Mouse (Mus musculus) heart, embryonic 10.5 days (tissue): Measurements from ENCODE around the gene Sorcs2. TPM values are rescaled to one million over a fixed set of nuclear protein-coding genes. Genes with fewer than 3 reads are reported as not detected.

Experiments used
- DNase-seq: peaks from one replicate; pipeline ENCODE4 v3.0.0-alpha.2; 2017; ENCODE audit warnings: low spot score
- H3K27ac ChIP-seq: fragments of 300-500 bp; sonication (generic); 2 replicates; pipeline ENCODE4 v1.5.1; 2016; ENCODE audit warnings: mild to moderate bottlenecking
- H3K27me3 ChIP-seq: fragments of 300-500 bp; sonication (generic); 2 replicates; pipeline ENCODE4 v1.6.1; 2016; ENCODE audit warnings: mild to moderate bottlenecking; ENCODE audit not compliant: poor library complexity, insufficient read depth, severe bottlenecking
- H3K36me3 ChIP-seq: fragments of 300-500 bp; sonication (generic); 2 replicates; pipeline ENCODE4 v1.6.1; 2016; ENCODE audit warnings: mild to moderate bottlenecking, moderate library complexity
- H3K4me1 ChIP-seq: fragments of 300-500 bp; sonication (generic); 2 replicates; pipeline ENCODE4 v1.6.1; 2016; ENCODE audit warnings: mild to moderate bottlenecking
- H3K4me3 ChIP-seq: fragments of 300-500 bp; sonication (generic); 2 replicates; pipeline ENCODE4 v1.5.1; 2016; ENCODE audit warnings: mild to moderate bottlenecking, moderate library complexity
- H3K9me3 ChIP-seq: fragments of 300-500 bp; sonication (generic); 2 replicates; pipeline ENCODE4 v1.6.1; 2016; ENCODE audit warnings: mild to moderate bottlenecking, moderate library complexity
- WGBS: fragments of 180-500 bp; shearing (Covaris S2); methylation state at CpG from one replicate; pipeline ENCODE4 v1.1.7; 2016; 5-methylcytosine and 5-hydroxymethylcytosine counted together
- polyA plus RNA-seq: library from polyadenylated mRNA; unstranded; fragments of >200 nt; fragmentation: Nextera tagmentation; extraction: Ambion mirVana; gene quantifications from 2 replicates; pipeline ENCODE4 v1.2.1, GENCODE M21; 2016

The Sorcs2 gene
- 6.9 and 12.2 TPM in 2 replicates for polyA plus RNA-seq

DNA sequence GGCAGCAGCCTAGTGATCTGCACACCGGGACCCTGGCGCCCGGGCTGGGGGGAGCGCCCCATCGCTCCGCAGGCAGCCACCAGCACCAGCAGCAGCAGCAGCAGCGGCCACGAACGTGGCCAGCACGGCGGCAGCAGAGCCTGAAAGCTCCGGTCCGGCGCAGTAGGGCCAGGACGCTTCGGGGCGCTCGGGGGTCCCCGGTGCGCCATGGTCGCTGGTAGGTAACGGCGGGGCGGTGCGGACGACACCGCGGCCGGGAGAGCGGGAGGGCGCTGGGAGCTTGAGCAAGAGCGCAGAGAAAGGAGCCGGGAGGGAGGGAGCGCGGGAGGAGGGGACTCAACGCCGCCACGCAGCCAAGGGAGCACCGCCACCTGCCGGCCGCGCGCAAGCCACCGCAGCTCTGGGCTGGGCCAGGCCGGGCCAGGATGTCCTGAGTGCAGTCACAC, at the start of gene Sorcs2:
TSS of gene Sorcs2 (minus strand) at position 303 of the 446 bp plus-strand sequence.
- peaks cover 80% of the 10 kb centered on the region for H3K27me3 ChIP-seq
- no peaks in the 10 kb centered on the region for H3K36me3 ChIP-seq
- H3K9me3 ChIP-seq = no peaks in the 10 kb centered on the region
- H3K4me3 ChIP-seq = peak within 1 kb of the TSS; percentile 86
- peak within 1 kb of the TSS; percentile 90 for H3K27ac ChIP-seq
- under 1% methylated on average over 44 of the region's 45 CpGs for WGBS
- peak; percentile 88 for DNase-seq
- H3K4me1 ChIP-seq = peaks cover 43% of the 10 kb centered on the region

DNA sequence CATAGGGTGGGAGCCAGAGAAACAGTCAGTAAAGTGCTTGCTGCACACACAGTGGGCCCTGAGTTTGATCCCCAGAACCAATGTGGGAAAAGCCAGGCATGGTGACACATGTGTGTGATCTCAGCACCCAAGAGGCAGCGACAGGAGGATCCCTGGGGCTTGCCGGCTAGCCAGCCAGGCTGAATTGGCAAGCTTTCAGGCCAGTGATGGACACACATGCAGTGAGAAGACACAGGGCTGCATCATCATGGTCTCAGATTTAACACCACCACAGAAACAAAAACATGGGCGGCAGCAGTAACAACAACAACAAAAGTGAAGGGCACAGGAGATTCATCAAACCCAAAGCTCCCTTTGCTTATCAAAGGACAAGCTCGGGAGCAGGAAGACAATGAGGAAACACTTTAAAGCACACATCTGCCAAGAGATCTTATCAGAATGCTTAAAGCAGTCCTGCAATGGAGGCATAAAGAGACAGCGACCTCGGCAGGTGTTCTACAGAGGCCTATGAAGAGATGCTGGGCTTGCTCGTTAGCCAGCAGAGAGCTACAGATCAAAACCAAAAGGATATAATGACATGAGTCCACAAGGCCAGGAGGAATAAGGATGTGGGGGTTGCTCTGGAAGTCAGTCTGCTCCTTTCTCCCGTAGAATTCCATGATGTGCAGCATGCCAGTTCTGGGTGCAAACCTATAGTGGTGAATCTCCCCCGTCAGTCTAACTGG, 48.4 kb upstream of the Sorcs2 start:
- no peak for DNase-seq
- WGBS = 26% methylated on average over 9 of the region's 9 CpGs
- no peak overlapping the region for H3K4me3 ChIP-seq
- peaks cover 29% of the 10 kb centered on the region for H3K4me1 ChIP-seq
- H3K36me3 ChIP-seq = no peaks in the 10 kb centered on the region
- H3K27ac ChIP-seq = no peak overlapping the region
- no peaks in the 10 kb centered on the region for H3K9me3 ChIP-seq
- peaks cover 46% of the 10 kb centered on the region for H3K27me3 ChIP-seq

DNA sequence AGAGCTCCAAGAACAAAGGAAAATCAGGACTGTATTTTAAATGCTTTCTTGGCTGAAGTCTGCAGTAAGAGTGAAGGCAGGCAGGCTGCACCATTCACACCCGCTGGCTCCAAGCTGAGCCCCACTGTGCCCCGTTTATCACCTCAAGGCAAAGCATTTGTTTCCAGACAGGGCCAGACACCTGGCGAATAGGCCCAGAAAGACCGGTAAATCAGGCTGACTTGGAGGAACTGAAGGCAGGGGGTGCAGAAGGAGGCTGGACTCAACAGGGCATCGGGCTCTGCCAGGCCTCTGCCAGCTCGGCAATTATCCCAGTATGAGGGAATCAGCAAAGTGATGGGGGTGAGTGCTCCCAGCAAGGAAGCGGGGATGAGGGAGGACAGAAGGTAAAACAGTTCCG, 47.1 kb upstream of the Sorcs2 start:
- H3K9me3 ChIP-seq = no peaks in the 10 kb centered on the region
- no peak overlapping the region for H3K4me3 ChIP-seq
- H3K4me1 ChIP-seq = peaks cover 16% of the 10 kb centered on the region
- peaks cover 51% of the 10 kb centered on the region for H3K27me3 ChIP-seq
- H3K27ac ChIP-seq = no peak overlapping the region
- no peak for DNase-seq
- H3K36me3 ChIP-seq = no peaks in the 10 kb centered on the region
- 18% methylated on average over 8 of the region's 8 CpGs for WGBS

DNA sequence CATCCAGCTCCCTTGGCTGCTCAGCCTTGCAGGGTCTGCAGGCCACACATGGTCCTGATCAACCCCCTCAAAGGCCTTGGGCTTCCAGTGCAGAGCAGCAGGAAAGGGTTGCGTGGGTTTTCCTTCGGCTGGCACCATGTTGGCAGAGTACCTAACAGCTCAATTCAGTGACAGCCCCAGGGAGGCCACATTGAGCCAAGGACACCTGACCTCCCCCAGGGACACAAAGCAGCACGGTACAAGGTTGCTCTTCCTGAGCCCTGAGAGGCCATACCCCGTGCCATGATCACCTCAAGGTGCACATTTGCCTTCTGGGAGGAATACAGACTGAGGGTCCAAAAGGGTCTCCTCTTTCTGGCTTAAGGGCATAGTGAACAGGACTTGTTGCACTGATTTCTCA, 46.7 kb upstream of the Sorcs2 start:
- H3K36me3 ChIP-seq = no peaks in the 10 kb centered on the region
- no peak overlapping the region for H3K27ac ChIP-seq
- H3K27me3 ChIP-seq = peaks cover 51% of the 10 kb centered on the region
- H3K4me1 ChIP-seq = peaks cover 12% of the 10 kb centered on the region
- WGBS = 42% methylated on average over 4 of the region's 4 CpGs
- H3K4me3 ChIP-seq = no peak overlapping the region
- no peaks in the 10 kb centered on the region for H3K9me3 ChIP-seq
- DNase-seq = no peak

DNA sequence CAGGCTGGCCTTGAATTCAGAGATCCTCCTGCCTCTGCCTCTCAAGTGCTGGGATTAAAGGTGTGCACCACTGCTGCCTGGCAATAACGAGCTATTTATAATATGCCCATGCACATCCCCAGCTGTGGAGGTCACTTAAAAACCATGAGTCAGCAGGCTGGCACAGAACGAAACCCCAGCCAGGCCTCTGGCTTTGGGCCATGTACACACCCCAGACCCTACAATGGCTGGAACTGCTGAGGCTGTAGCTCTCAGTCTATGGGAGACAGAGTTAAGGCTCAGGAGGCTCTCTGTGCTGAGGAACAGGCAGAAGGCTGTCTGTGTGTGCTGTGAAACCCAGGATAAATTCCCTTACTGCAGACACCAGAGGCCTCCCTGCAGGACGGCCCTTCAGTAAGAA, 42.8 kb upstream of the Sorcs2 start:
- H3K27me3 ChIP-seq = peaks cover 39% of the 10 kb centered on the region
- no peak overlapping the region for H3K4me3 ChIP-seq
- no peak overlapping the region for H3K27ac ChIP-seq
- H3K36me3 ChIP-seq = no peaks in the 10 kb centered on the region
- DNase-seq = no peak
- 0 out of 2 replicates have a peak, but pooled peaks cover 3% of the 10 kb centered on the region for H3K4me1 ChIP-seq
- H3K9me3 ChIP-seq = no peaks in the 10 kb centered on the region
- 72% methylated on average over 3 of the region's 3 CpGs for whole genome bisulfite sequencing

DNA sequence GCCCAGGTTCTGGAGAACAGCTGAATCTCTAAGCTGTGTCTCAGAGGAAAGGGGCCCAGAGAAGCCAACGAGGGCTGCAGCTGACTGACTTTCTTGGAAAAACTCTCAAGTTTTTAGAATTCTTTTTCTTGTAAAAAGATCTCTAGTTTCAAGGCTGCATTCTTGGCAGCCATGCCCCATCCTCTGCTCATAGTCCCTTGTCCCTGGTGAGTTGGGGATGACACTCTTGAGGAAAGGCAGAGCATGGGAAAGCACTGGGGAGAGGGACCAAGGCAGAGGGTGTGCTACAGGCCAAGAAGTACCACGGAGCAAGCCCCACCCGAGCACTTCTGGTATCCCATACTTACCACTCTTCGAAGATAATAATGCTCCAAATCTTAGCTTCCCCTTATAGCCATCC, 38.9 kb upstream of the Sorcs2 start:
- H3K4me3 ChIP-seq = no peak overlapping the region
- peaks cover 19% of the 10 kb centered on the region; the same call in 1 of the 2 replicates for H3K27me3 ChIP-seq
- 0 out of 2 replicates have a peak, but pooled peaks cover 2% of the 10 kb centered on the region for H3K4me1 ChIP-seq
- no peak overlapping the region for H3K27ac ChIP-seq
- no peaks in the 10 kb centered on the region for H3K9me3 ChIP-seq
- DNase-seq = no peak
- WGBS = 65% methylated on average over 4 of the region's 4 CpGs
- no peaks in the 10 kb centered on the region for H3K36me3 ChIP-seq

DNA sequence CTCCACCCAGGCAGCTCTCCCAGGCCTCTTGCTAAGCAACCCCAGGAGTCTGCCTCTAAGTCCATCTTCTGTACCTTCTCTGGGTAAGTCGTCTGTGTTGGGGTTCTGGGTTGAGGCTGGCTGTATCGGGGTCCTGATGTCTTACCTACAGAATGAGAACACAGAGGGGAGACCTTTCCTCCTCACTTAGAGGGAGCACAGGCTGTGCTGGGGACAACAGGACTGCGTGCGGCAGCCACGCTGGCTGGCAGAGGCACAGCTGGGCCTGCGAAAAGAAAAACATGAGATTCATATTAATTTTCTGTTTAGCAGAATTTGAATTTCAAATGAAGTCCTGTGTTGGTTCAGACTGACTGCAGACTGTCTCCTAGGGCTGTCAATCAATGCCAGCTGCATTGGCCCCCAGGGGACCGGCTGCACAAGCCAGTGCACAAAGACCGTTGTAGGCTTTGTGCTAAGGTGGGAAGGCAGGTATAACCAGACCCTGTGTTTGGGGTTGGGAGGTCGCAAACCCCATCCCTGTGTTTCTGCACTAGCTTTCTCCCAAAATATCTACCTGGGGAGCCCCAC, 36.5 kb upstream of the Sorcs2 start:
- Histone ChIP-seq H3K27me3 (peaks cover 10% of the 10 kb centered on the region; the same call in 1 of the 2 replicates), H3K4me3 (no peak overlapping the region), H3K27ac (no peak overlapping the region), H3K4me1 (0 out of 2 replicates have a peak, but pooled peaks cover 2% of the 10 kb centered on the region), H3K36me3 (no peaks in the 10 kb centered on the region), H3K9me3 (no peaks in the 10 kb centered on the region)
- WGBS = 68% methylated on average over 9 of the region's 9 CpGs
- no peak for DNase-seq

DNA sequence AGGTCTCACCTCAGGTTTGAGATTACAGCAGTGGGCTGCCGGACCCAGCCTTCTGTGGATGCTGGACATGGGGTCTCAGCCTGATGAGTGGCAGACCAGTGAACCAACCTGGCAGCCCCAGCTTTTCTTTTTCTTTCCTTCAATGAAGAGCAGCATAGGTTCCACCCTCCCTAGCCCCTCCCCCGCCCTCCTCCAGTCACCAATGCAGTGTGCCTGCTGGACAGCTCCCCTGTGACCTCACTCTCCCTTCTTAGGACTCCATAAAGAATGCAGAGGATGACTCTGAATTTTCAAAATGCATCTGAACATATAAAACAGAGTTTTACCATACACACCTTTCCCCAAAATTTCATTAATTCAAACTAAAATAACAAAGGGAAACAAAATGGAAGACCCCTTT, 33.8 kb upstream of the Sorcs2 start:
- Histone ChIP-seq H3K36me3 (no peaks in the 10 kb centered on the region), H3K4me1 (peaks cover 9% of the 10 kb centered on the region; the same call in 1 of the 2 replicates), H3K4me3 (no peak overlapping the region), H3K27me3 (peaks cover 16% of the 10 kb centered on the region; the same call in 1 of the 2 replicates), H3K27ac (no peak overlapping the region), H3K9me3 (no peaks in the 10 kb centered on the region)
- 45% methylated on average over 2 of the region's 2 CpGs for WGBS
- no peak for DNase-seq

DNA sequence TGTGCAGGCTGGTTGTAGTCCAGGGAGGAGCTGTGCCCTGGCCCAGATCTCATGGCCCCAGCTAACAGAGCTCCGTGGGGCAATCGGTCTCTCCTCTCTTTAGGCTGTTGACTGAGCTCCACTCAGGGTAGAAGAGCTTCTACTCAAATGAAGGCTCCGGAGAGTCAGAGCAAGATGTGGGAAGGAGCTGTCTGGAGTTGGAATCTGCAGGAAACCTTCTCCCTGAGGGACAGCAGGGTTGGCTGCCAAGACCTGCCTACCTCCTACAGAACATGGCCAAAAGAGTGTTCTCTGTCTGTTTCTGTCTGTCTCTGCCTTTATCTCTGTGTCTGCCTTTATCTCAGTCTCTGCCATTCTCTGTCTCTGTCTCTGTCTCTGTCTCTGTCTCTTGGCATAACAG, 31.6 kb upstream of the Sorcs2 start:
- WGBS = 72% methylated on average over 3 of the region's 3 CpGs

DNA sequence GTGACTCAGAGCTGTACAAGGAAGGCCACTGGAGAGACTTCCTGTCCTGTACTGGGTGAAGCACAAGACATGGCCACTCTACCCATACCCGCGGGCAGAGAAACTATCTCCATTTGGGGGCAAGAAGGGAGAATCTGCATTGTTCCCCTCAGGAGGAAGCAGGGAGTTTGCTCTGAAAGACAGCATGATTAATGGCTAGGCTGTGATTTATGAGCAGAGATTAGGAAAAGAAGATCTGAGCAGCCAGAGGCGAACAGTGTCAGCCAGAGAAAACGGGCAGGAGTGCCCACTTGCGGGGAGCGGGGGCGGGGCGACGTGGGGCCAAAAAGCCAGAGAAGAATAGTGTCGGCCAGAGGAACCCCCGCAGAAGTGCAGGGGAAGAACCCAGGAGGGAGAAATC, 29.9 kb upstream of the Sorcs2 start:
- Histone ChIP-seq H3K4me3 (no peak overlapping the region), H3K36me3 (no peaks in the 10 kb centered on the region), H3K9me3 (no peaks in the 10 kb centered on the region), H3K4me1 (peaks cover 7% of the 10 kb centered on the region; the same call in 1 of the 2 replicates), H3K27ac (no peak overlapping the region), H3K27me3 (peaks cover 8% of the 10 kb centered on the region; the same call in 1 of the 2 replicates)
- WGBS = 50% methylated on average over 11 of the region's 11 CpGs
- DNase-seq = no peak

More for the DNA sequence above, 31.6 kb upstream of the Sorcs2 start:
- DNase-seq = no peak
- peaks cover 8% of the 10 kb centered on the region; the same call in 1 of the 2 replicates for H3K4me1 ChIP-seq
- H3K4me3 ChIP-seq = no peak overlapping the region
- no peak overlapping the region for H3K27ac ChIP-seq
- no peaks in the 10 kb centered on the region for H3K9me3 ChIP-seq
- H3K36me3 ChIP-seq = no peaks in the 10 kb centered on the region
- H3K27me3 ChIP-seq = peaks cover 13% of the 10 kb centered on the region; the same call in 1 of the 2 replicates

DNA sequence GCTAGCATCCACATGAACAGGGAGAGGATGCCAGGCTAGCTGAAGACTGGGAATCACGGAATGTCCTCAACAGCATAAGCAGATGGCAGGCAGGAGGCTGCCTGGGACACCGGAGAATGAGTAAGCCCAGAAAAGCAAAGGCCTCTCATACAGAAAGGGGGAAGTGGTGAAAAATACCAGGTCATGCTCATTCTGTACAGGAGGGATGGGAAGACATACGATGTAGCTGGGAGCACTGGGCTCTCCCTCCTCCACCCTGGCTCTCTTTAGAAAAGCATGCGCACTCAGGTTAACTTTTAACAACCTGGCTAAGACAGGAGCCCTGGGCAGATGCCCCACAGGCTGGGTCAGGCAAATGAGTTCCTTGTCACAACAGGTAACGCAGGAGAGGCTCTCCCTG, 28.5 kb upstream of the Sorcs2 start:
- 87% methylated on average over 5 of the region's 5 CpGs for WGBS
- Histone ChIP-seq H3K9me3 (no peaks in the 10 kb centered on the region), H3K27ac (no peak overlapping the region), H3K27me3 (peaks cover 8% of the 10 kb centered on the region; the same call in 1 of the 2 replicates), H3K4me3 (no peak overlapping the region), H3K36me3 (no peaks in the 10 kb centered on the region), H3K4me1 (peaks cover 7% of the 10 kb centered on the region; the same call in 1 of the 2 replicates)
- no peak for DNase-seq

DNA sequence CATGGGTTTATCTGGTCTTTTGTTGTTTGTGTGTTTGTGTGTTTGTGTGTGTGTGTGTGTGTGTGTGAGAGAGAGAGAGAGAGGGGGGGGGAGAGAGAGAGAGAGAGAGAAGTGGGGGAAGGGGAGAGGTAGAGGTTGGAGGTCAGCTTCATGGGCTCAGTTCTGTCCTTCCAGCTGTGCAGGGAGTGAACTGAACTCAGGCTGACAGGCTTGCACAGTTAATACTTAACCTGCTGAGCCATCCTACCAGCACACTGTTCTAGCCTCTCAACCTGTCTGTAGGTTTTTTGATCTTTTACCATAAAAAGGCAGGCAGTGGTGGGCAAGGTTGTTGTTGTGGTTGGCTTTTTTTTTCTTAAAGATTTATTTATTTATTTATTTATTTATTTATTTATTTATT, 26.7 kb upstream of the Sorcs2 start:
- Histone ChIP-seq H3K4me3 (no peak overlapping the region), H3K36me3 (no peaks in the 10 kb centered on the region), H3K27me3 (peaks cover 8% of the 10 kb centered on the region; the same call in 1 of the 2 replicates), H3K9me3 (no peaks in the 10 kb centered on the region), H3K4me1 (peaks cover 7% of the 10 kb centered on the region; the same call in 1 of the 2 replicates), H3K27ac (no peak overlapping the region)
- DNase-seq = no peak

DNA sequence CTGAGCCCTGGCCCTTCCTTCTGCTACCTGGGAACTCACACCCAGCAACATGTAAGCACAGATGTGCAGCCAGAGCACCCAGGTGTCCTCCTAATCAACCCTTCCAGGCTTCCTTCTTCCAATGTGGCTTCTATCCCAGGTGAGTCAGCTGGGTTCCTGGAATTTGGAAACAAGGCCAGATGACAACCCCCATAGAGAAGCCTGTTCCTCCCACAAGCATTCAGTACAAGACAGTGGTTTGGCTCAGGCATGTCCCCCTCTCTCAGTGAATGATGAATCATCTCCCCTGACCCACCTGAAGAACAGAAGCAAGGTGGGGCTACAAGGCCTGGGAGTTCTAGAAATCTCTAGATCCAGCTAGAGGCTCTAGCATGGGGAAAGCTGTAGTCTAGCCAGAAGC, 24.8 kb upstream of the Sorcs2 start:
- DNase-seq = no peak

More for the DNA sequence above, 24.8 kb upstream of the Sorcs2 start:
- H3K9me3 ChIP-seq = no peaks in the 10 kb centered on the region
- H3K4me1 ChIP-seq = peaks cover 3% of the 10 kb centered on the region; the same call in 1 of the 2 replicates
- H3K27me3 ChIP-seq = peaks cover 8% of the 10 kb centered on the region; the same call in 1 of the 2 replicates
- no peak overlapping the region for H3K27ac ChIP-seq
- H3K36me3 ChIP-seq = no peaks in the 10 kb centered on the region
- no peak overlapping the region for H3K4me3 ChIP-seq
